Mouse (Mus musculus): Measurements from ENCODE around the gene Zfp30. TPM values are rescaled to one million over a fixed set of nuclear protein-coding genes. Genes with fewer than 3 reads are reported as not detected.

The Zfp30 gene
- 10 to 100 TPM; 10.4 to 10.8 TPM for total RNA-seq (2021)

GRCm38 (mm10) chr7:29783871-29784551, at the start of gene Zfp30:
Gene Zfp30, plus strand, starts transcription at chr7:29783998.
- intact Hi-C loops (cut with DNase I): no loop called here
- DNase-seq (ENCODE audit: extremely low spot score in 1 of 2, low spot score in 2 of 2): peak; percentile 87 to 90

- intact Hi-C loops (cut with DNase I): no loop called here
- DNase-seq (ENCODE audit: extremely low spot score in 1 of 2, low spot score in 2 of 2): no peak
Observed at GRCm38 (mm10) chr7:29742258-29742657, 41.5 kb upstream of the Zfp30 start.

- intact Hi-C loops (cut with DNase I): no loop called here
- DNase-seq (ENCODE audit: extremely low spot score in 1 of 2, low spot score in 2 of 2): no peak
Observed at GRCm38 (mm10) chr7:29760476-29760875, 23.3 kb upstream of the Zfp30 start.

- DNase-seq (ENCODE audit: extremely low spot score in 1 of 2, low spot score in 2 of 2): no peak
- intact Hi-C loops (cut with DNase I): no loop called here
Observed at GRCm38 (mm10) chr7:29764702-29765101, 19.1 kb upstream of the Zfp30 start.

- intact Hi-C loops (cut with DNase I): no loop called here
- peak; percentile 82 to 87 for DNase-seq (ENCODE audit: extremely low spot score in 1 of 2, low spot score in 2 of 2)
Observed at GRCm38 (mm10) chr7:29767058-29767686, 16.6 kb upstream of the Zfp30 start.

GRCm38 (mm10) chr7:29768090-29768900, 15.5 kb upstream of the Zfp30 start, which contains the start of gene Zfp84:
Gene Zfp84, plus strand, starts transcription at chr7:29768552.
- intact Hi-C loops (cut with DNase I): no loop called here
- DNase-seq (ENCODE audit: extremely low spot score in 1 of 2, low spot score in 2 of 2): peak; percentile 88 to 93

GRCm38 (mm10) chr7:29768980-29769379, 14.8 kb upstream of the Zfp30 start:
- no peak for DNase-seq (ENCODE audit: extremely low spot score in 1 of 2, low spot score in 2 of 2)
- intact Hi-C loops (cut with DNase I): no loop called here

- DNase-seq (ENCODE audit: extremely low spot score in 1 of 2, low spot score in 2 of 2): no peak
- intact Hi-C loops (cut with DNase I): no loop called here
Observed at GRCm38 (mm10) chr7:29773503-29773902, 10.3 kb upstream of the Zfp30 start.

- no peak for DNase-seq (ENCODE audit: extremely low spot score in 1 of 2, low spot score in 2 of 2)
- intact Hi-C loops (cut with DNase I): no loop called here
Observed at GRCm38 (mm10) chr7:29774371-29774770, 9.4 kb upstream of the Zfp30 start.

GRCm38 (mm10) chr7:29776568-29776967, 7.2 kb upstream of the Zfp30 start:
- no peak for DNase-seq (ENCODE audit: extremely low spot score in 1 of 2, low spot score in 2 of 2)
- intact Hi-C loops (cut with DNase I): no loop called here

GRCm38 (mm10) chr7:29777372-29777771, 6.4 kb upstream of the Zfp30 start:
- intact Hi-C loops (cut with DNase I): no loop called here
- DNase-seq (ENCODE audit: extremely low spot score in 1 of 2, low spot score in 2 of 2): no peak

- DNase-seq (ENCODE audit: extremely low spot score in 1 of 2, low spot score in 2 of 2): no peak
- intact Hi-C loops (cut with DNase I): no loop called here
Observed at GRCm38 (mm10) chr7:29785023-29785422, 1.2 kb downstream of the Zfp30 start.

- intact Hi-C loops (cut with DNase I): no loop called here
- no peak for DNase-seq (ENCODE audit: extremely low spot score in 1 of 2, low spot score in 2 of 2)
Observed at GRCm38 (mm10) chr7:29785888-29786287, 2.1 kb downstream of the Zfp30 start.

GRCm38 (mm10) chr7:29792906-29793305, 9.1 kb downstream of the Zfp30 start:
- intact Hi-C loops (cut with DNase I): no loop called here
- no peak for DNase-seq (ENCODE audit: extremely low spot score in 1 of 2, low spot score in 2 of 2)

- intact Hi-C loops (cut with DNase I): no loop called here
- no peak for DNase-seq (ENCODE audit: extremely low spot score in 1 of 2, low spot score in 2 of 2)
Observed at GRCm38 (mm10) chr7:29807046-29807445, 23.2 kb downstream of the Zfp30 start.

- intact Hi-C loops (cut with DNase I): no loop called here
- DNase-seq (ENCODE audit: extremely low spot score in 1 of 2, low spot score in 2 of 2): no peak
Observed at GRCm38 (mm10) chr7:29812244-29812643, 28.4 kb downstream of the Zfp30 start.

- no peak for DNase-seq (ENCODE audit: extremely low spot score in 1 of 2, low spot score in 2 of 2)
- intact Hi-C loops (cut with DNase I): no loop called here
Observed at GRCm38 (mm10) chr7:29814381-29814780, 30.6 kb downstream of the Zfp30 start.

GRCm38 (mm10) chr7:29815061-29815784, 31.4 kb downstream of the Zfp30 start:
- DNase-seq (ENCODE audit: extremely low spot score in 1 of 2, low spot score in 2 of 2): no peak
- intact Hi-C loops (cut with DNase I): no loop called here

GRCm38 (mm10) chr7:29815910-29816429, 32.2 kb downstream of the Zfp30 start, which contains the start of gene Zfp790:
Gene Zfp790, plus strand, starts transcription at chr7:29816114.
- intact Hi-C loops (cut with DNase I): no loop called here

More at GRCm38 (mm10) chr7:29815910-29816429, 32.2 kb downstream of the Zfp30 start, which contains the start of gene Zfp790:
- peak; percentile 91 to 94 for DNase-seq (ENCODE audit: extremely low spot score in 1 of 2, low spot score in 2 of 2)
